ENCODE assay signal across 10 mouse cellular contexts in the genomic region with DNA sequence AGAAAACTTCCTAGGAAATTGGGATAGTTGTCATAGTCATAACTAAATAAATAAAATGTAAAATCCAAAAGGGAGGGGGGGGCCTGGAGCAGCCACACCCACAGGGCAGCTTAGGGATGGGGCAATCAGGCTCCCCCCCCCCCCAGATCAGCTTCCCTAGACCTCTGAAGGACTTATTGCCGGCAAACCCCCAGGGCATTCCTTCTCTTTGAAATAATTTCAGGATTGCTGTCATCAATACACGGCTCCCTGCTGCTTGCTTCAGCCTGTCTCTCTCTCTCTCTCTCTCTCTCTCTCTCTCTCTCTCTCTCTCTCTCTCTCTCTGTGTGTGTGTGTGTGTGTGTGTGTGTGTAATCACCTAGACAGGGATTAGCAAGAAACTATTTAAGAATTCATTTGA.
DNase-seq lines count a peak whose midpoint lies in the region; ATAC-seq lines count a peak whose summit lies in the region.
"Had no signal": no experiment of that assay in that cellular context is flagged by ENCODE, and none has a peak within 500 bp of the region (broad histone marks: within the 10 kb centered on the region; RNA-seq: fewer than 3 reads in every experiment).

No protein-coding gene starts in this region.

- H3K27ac ChIP-seq in neural tube, embryonic 13.5 days (replicated peaks), result 0 out of 2 replicates have a peak overlapping the region, but pooled peaks have one; percentile 46
- H3K27ac ChIP-seq in neural tube, embryonic 15.5 days (replicated peaks), result no peak overlapping the region
- peak overlapping the region; percentile 84 for H3K27ac ChIP-seq in forebrain, embryonic 13.5 days
- H3K27ac ChIP-seq in limb, embryonic 15.5 days, result peak overlapping the region; percentile 34; the same call in 1 of the 2 replicates

- H3K9me3 ChIP-seq in neural tube, embryonic 13.5 days, result no peaks in the 10 kb centered on the region
- no peaks in the 10 kb centered on the region for H3K9me3 ChIP-seq in neural tube, embryonic 15.5 days (replicated peaks)
- no peaks in the 10 kb centered on the region for H3K9me3 ChIP-seq in forebrain, embryonic 13.5 days (replicated peaks)
- H3K9me3 ChIP-seq in limb, embryonic 15.5 days, result no peaks in the 10 kb centered on the region
- H3K9me3 ChIP-seq: heart, embryonic 10.5 days had no signal

- DNase-seq in thymus, postnatal 36 days, result no peak
- no peak for DNase-seq in Muller cell, postnatal 12 days (ENCODE audit: inconsistent ontology term)
- no peak for DNase-seq in adrenal gland, postnatal 36 days
- DNase-seq: kidney, adult 9 months had no signal

- H3K27me3 ChIP-seq in neural tube, embryonic 13.5 days, result no peaks in the 10 kb centered on the region
- H3K27me3 ChIP-seq in neural tube, embryonic 15.5 days (replicated peaks), result no peaks in the 10 kb centered on the region
- no peaks in the 10 kb centered on the region for H3K27me3 ChIP-seq in forebrain, embryonic 13.5 days
- H3K27me3 ChIP-seq in limb, embryonic 15.5 days, result no peaks in the 10 kb centered on the region
- H3K27me3 ChIP-seq: CH12.LX had no signal

- WGBS in neural tube, embryonic 13.5 days, result 11% methylated on average over 2 of the region's 2 CpGs
- 12% methylated on average over 2 of the region's 2 CpGs for WGBS in neural tube, embryonic 15.5 days
- 6% methylated on average over 2 of the region's 2 CpGs for WGBS in forebrain, embryonic 13.5 days
- 15% methylated on average over 2 of the region's 2 CpGs for WGBS in limb, embryonic 15.5 days

- H3K4me1 ChIP-seq in neural tube, embryonic 13.5 days (replicated peaks), result peaks cover 38% of the 10 kb centered on the region
- peaks cover 23% of the 10 kb centered on the region for H3K4me1 ChIP-seq in neural tube, embryonic 15.5 days
- peaks cover 51% of the 10 kb centered on the region for H3K4me1 ChIP-seq in forebrain, embryonic 13.5 days
- peaks cover 25% of the 10 kb centered on the region for H3K4me1 ChIP-seq in limb, embryonic 15.5 days

- H3K4me3 ChIP-seq in neural tube, embryonic 13.5 days, result no peak overlapping the region
- no peak overlapping the region for H3K4me3 ChIP-seq in neural tube, embryonic 15.5 days (replicated peaks)
- H3K4me3 ChIP-seq in forebrain, embryonic 13.5 days, result no peak overlapping the region
- no peak overlapping the region for H3K4me3 ChIP-seq in limb, embryonic 15.5 days

- no peak overlapping the region for H3K4me2 ChIP-seq in neural tube, embryonic 13.5 days
- H3K4me2 ChIP-seq in neural tube, embryonic 15.5 days, result no peak overlapping the region
- H3K4me2 ChIP-seq in forebrain, embryonic 13.5 days, result 0 out of 2 replicates have a peak overlapping the region, but pooled peaks have one; percentile 37
- no peak overlapping the region for H3K4me2 ChIP-seq in limb, embryonic 15.5 days

- H3K9ac ChIP-seq in neural tube, embryonic 13.5 days, result no peak overlapping the region
- no peak overlapping the region for H3K9ac ChIP-seq in neural tube, embryonic 15.5 days (replicated peaks)
- no peak overlapping the region for H3K9ac ChIP-seq in forebrain, embryonic 13.5 days
- H3K9ac ChIP-seq in limb, embryonic 15.5 days, result no peak overlapping the region

- no peaks in the 10 kb centered on the region for H3K36me3 ChIP-seq in neural tube, embryonic 13.5 days
- H3K36me3 ChIP-seq in neural tube, embryonic 15.5 days, result no peaks in the 10 kb centered on the region
- H3K36me3 ChIP-seq in forebrain, embryonic 13.5 days (ENCODE audit: poor library complexity, severe bottlenecking), result no peaks in the 10 kb centered on the region
- H3K36me3 ChIP-seq in limb, embryonic 15.5 days, result no peaks in the 10 kb centered on the region
- H3K36me3 ChIP-seq: heart, embryonic 10.5 days had no signal

- ATAC-seq in neural tube, embryonic 13.5 days (ENCODE audit: low read depth), result no peak
- ATAC-seq in neural tube, embryonic 15.5 days (ENCODE audit: low FRiP score), result no peak
- no peak for ATAC-seq in forebrain, embryonic 13.5 days
- no peak for ATAC-seq in limb, embryonic 15.5 days (ENCODE audit: insufficient number of reproducible peaks, low FRiP score, low TSS enrichment, low read depth)
